In genomic region chr19:7577710-7578109, GRCm38 (mm10) we compare ENCODE assay signal across 28 mouse cellular contexts. TPM values are rescaled to one million over a fixed set of nuclear protein-coding genes. Genes with fewer than 3 reads are reported as not detected.
"Had no signal": no experiment of that assay in that cellular context is flagged by ENCODE, and none has a peak within 500 bp of the region (broad histone marks: within the 10 kb centered on the region; RNA-seq: fewer than 3 reads in every experiment).

No protein-coding gene starts in this region.

- H3K36me3 ChIP-seq: hindbrain, embryonic 10.5 days; hindbrain, embryonic 12.5 days; intestine, embryonic 15.5 days; kidney, embryonic 15.5 days; limb, embryonic 10.5 days; limb, embryonic 12.5 days had no signal

- H3K4me2 ChIP-seq: heart, embryonic 11.5 days; hindbrain, embryonic 12.5 days; hindbrain, embryonic 14.5 days; intestine, embryonic 15.5 days; kidney, embryonic 15.5 days; limb, embryonic 12.5 days; liver, embryonic 11.5 days; liver, embryonic 13.5 days; liver, embryonic 15.5 days had no signal

- DNase-seq: gastrocnemius, adult 2 months; gastrocnemius, postnatal 10 days; gastrocnemius, postnatal 25 days; heart, adult 2 months; heart, postnatal 10 days; heart, postnatal 4 days; kidney, adult 8-10 months; kidney, postnatal 10 days; liver; liver, embryonic 13.5 days had no signal

- H3K4me3 ChIP-seq: gastrocnemius, adult 2 months; heart, adult 2 months; hindbrain, embryonic 10.5 days; hindbrain, embryonic 12.5 days; intestine, embryonic 15.5 days; kidney, embryonic 15.5 days; layer of hippocampus, adult 2 months; left cerebral cortex, adult 2 months; limb, embryonic 10.5 days; limb, embryonic 12.5 days; liver, embryonic 13.5 days; liver, embryonic 15.5 days had no signal

- ATAC-seq: hindbrain, embryonic 16.5 days; inflammation-experienced regulatory T-cells, adult 6 months; intestine, embryonic 15.5 days; intestine, postnatal 0 days had no signal

- H3K4me1 ChIP-seq: hindbrain, embryonic 12.5 days; intestine, embryonic 15.5 days; kidney, embryonic 15.5 days; limb, embryonic 10.5 days had no signal

- H3K9ac ChIP-seq: hindbrain, embryonic 12.5 days; hindbrain, embryonic 14.5 days; intestine, embryonic 15.5 days; kidney, embryonic 15.5 days; limb, embryonic 12.5 days; liver, embryonic 13.5 days; liver, embryonic 15.5 days had no signal

- H3K27me3 ChIP-seq: hindbrain, embryonic 12.5 days; intestine, embryonic 15.5 days; kidney, embryonic 15.5 days; limb, embryonic 12.5 days; liver, embryonic 13.5 days; liver, embryonic 15.5 days had no signal

- H3K9me3 ChIP-seq: hindbrain, embryonic 10.5 days; hindbrain, embryonic 12.5 days; intestine, embryonic 15.5 days; kidney, embryonic 15.5 days; limb, embryonic 10.5 days; limb, embryonic 12.5 days; liver, embryonic 13.5 days; liver, embryonic 15.5 days had no signal

- H3K27ac ChIP-seq: gastrocnemius, adult 2 months; heart, adult 2 months; hindbrain, embryonic 10.5 days; hindbrain, embryonic 12.5 days; hindbrain, embryonic 14.5 days; intestine, embryonic 15.5 days; kidney, embryonic 15.5 days; layer of hippocampus, adult 2 months; left cerebral cortex, adult 2 months; limb, embryonic 10.5 days; limb, embryonic 12.5 days; liver, embryonic 13.5 days; liver, embryonic 15.5 days had no signal

RNA-seq across cellular contexts. Expression of gene Lgals12, which starts 29.3 kb away (rescaled TPM):
- polyA plus RNA-seq: heart, embryonic 11.5 days; hindbrain, embryonic 10.5 days; inflammation-experienced regulatory T-cells, adult 6 months; liver, embryonic 11.5 days; liver, embryonic 13.5 days; liver, embryonic 15.5 days had no signal

RNA-seq across cellular contexts. Expression of gene Hrasls5, which starts 34.6 kb away (rescaled TPM):
- polyA plus RNA-seq: heart, embryonic 11.5 days; heart, embryonic 14.5 days; heart, embryonic 16.5 days; hindbrain, embryonic 10.5 days; hindbrain, embryonic 12.5 days; hindbrain, embryonic 14.5 days; hindbrain, embryonic 16.5 days; inflammation-experienced regulatory T-cells, adult 6 months; intestine, embryonic 15.5 days; intestine, postnatal 0 days; kidney, embryonic 15.5 days; limb, embryonic 10.5 days; limb, embryonic 12.5 days; limb, embryonic 14.5 days; liver, embryonic 11.5 days; liver, embryonic 13.5 days; liver, embryonic 15.5 days had no signal
